Mouse (Mus musculus) left cerebral cortex, postnatal 10 days (tissue): ENCODE data around the gene Lrfn2. TPM values are rescaled to one million over a fixed set of nuclear protein-coding genes. Genes with fewer than 3 reads are reported as not detected.

ENCODE experiments used
- DNase-seq, 2 experiments: peaks; one replicate each; pipeline ENCODE4 v3.0.0; 2021 to 2022; ENCODE audit warnings: low spot score in 2 of 2, mixed read lengths in 1 of 2; ENCODE audit errors: extremely low spot score in 1 of 2
- intact Hi-C: fragments of 180-260 bp; cut with DNase I; formaldehyde crosslinking; loops from one replicate; pipeline ENCODE4 v1.15.1; 2025
- total RNA-seq, 2 experiments: library from RNA; stranded (reverse); gene quantifications; 2 replicates each; pipeline ENCODE4 v1.2.3; 2021

Lrfn2 gene
- total RNA-seq, 2 experiments from 2014 or later: 39.2 to 42.5 TPM

DNA sequence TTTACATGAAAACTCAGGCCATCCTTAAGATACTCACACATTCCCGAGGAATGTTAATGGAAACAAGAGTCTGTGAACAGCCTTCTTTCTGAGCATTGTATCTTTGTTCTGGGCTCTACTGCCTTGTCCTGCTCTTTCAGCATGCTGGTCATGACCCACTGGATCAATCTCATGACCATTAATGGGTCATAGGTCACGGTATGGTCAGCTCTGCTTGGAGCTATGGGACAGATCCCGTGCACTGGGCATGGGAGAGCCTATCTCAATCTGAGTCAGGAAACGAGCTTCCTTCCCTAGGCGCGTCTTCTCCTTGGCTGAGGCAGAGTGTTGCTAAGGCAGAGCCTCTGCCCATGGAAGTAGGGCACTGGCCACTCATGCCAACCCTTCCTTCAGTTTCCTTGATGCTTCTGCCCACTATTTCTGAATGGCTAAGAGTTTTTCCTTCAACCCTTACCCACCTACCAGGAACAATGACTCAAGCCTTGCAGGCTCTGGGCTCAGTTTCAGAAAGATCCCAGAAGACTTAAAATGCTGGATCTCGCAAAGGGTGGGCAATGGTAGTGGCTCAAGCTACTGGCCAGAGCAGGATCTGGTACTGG, 24.0 kb downstream of the Lrfn2 start:
- no peak for DNase-seq

DNA sequence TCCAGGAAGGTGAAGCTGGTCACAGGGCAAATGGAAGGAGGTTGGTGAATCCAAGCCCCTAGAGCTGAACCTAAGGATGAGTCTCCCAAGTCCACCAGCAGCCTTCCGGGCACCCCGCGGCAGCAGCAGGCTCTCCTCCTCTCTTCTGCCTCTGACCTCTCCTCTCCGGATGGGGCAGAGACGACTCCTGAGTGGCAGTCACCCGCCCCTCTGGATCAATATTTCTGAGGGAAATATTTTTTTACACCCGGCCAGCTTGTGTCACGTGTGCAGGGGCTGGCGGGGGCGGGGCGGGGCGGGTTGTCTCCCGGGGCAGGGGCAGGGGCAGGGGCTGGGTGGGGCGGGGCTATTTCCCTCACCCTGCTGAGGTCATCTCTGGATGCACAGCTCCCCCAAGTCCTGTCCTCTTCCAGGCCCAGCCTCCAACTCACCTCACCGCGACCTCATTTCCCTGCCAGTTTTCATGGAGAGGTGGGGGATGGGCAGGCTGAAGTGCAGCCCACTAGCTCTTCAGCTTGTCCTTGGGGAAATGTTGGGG, 28.1 kb downstream of the Lrfn2 start:
- no peak for DNase-seq
- intact Hi-C loops: no loop called here

More for the DNA sequence above, 24.0 kb downstream of the Lrfn2 start:
- intact Hi-C loops: no loop called here

DNA sequence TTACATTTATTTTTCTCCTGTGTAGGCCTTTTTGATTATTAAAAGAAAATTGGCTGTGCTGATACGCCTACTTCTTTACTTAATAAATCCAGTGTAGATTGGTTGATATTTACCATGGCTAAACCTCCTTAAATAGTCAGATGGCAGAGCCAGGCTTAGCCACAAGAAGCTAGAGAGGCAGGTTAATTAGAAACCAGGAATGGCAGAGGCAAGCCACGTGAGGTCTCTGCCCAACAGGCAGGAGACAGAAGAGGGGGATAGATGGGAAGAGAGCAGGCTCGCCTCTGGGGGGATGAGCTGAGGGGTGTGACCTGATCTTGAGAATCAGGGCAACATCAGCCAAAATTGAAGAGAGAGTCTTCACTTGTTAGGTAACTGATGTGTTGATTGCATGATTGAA, 30.5 kb downstream of the Lrfn2 start:
- DNase-seq: no peak
- intact Hi-C loops: no loop called here

DNA sequence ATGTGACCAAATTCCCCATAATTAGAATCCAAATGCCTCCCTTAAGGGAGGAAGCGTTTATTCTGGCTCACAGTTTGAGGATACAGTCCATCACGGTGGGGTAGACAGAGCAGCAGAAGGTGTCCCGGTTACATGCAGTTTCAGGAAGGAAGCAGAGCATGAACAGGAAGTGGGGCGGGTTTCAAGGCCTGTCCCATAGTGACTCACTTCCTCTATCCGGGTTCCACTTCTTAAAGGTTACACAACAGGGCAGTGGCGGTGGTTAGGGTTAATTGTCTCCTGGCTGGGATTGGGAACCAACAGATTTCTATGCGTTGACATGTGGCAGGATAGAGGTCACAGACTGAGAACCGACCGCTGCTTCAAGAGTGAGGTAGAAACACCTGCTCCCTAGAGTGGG, 31.6 kb downstream of the Lrfn2 start:
- intact Hi-C loops: no loop called here
- DNase-seq: no peak

DNA sequence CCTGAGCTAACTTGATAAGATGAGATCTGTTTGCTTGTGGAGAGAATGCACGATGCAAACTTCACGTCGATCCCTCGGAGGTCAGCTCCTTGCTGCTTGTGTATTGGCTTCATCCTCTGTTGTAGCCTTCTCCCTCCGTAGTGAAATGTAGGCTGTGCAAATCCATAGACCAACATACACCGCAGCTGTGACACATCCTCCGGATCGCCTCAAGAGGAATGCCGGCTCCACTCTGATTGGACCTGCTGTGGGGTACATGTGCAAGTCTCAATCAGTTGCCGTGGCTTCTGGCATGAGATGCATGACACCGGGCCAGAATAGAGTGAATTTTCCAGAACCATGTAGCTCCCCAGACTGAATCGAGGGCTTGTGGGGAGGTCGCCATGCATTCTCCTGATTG, 36.1 kb downstream of the Lrfn2 start:
- no peak for DNase-seq
- intact Hi-C loops: no loop called here

DNA sequence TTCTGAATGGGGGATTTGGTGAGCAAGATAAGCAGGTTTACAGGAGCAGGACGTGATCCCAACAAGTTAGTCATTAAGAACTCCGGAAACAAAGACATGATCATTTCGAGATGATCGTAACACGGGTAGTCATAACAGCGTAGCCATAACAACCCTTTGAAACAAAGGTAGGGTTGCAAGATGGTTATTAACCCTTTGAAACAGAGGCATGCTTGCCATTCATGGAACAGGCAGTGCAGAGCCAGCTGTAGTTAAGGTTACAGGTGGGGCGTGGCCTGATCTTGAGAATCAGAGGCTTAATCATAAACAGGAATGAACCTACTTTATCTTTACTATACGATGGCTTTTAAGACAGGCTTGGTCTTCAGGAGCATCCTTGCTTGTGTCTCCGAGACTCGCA, 39.1 kb downstream of the Lrfn2 start:
- DNase-seq: no peak
- intact Hi-C loops: no loop called here

DNA sequence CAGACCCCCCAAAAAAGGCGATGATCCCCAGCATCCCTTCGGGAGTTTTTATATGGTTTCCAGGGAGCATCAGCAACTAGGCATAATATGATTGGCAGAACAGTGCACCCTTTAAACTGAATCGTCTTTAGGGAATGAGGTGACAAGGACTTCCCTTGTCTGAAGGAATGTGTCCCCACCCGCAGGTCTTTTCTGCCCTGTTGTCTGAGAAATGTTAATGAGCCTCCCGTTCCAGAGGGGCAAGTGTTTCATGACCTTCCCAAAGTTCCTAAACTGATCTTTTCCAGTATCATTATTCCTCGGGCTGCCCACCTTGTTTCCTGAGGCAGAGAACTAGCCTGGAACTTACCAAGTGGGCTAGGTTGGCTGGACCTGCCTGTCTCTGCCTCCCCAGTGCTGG, 40.7 kb downstream of the Lrfn2 start:
- intact Hi-C loops: no loop called here
- DNase-seq: no peak

DNA sequence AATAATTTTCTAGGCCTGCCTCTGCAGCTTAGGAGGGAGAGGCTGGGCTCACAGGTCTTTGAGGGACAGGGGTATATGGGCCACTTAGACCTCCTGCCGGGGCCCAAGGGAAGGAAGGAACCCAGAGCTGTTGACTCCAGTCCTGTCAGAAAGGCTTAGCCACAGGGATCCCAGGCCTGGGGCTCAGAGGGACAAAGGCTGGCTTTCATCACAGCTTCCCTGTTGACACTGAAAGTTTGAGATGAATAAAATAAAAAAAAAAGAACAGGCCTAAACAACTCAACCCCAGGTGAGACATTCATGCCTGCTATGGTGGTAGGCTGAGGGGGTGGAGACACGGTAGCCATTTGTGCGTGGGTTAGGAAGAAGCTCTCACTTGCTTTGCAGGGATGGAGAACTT, 41.2 kb downstream of the Lrfn2 start:
- intact Hi-C loops: no loop called here
- DNase-seq: no peak

DNA sequence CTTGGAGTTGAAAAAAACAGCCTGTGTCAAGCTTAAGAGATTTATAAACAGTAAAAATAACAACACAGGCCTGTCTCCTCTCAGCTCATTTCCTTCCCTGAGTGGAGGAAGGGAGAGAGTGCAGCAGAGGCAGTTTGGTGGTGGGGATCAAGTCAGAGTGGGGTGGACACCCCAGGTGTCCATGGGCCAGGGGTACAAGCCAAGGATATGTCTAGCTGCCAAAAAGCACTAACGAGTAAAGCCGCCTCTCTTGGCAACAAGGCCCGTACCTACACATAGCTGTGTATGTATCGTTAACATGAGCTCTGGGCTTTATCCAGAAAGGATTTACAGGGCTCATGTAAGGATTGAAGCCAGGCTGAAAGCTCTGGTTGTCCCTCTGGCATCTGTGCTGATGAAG, 42.9 kb downstream of the Lrfn2 start:
- intact Hi-C loops: no loop called here
- DNase-seq: no peak

DNA sequence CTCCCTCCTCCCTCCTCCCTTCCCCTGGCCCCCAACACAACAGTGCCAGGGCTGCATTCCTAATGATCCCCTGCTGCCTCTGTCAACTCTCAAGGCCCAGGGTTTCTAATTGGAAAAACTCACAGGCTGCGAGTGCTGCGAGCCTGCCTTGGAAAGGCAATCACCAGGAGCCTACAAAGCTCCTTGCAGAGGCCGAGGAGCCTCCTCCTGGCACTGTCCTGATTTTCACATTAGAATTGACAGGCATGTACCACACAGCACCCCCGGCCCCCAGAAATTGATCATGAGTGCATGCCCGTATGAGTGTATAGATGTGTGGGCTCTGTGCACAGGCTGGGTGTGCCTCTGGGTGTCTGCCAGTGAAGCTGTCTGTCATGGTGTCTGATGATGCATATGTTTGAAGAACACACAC, 44.4 kb downstream of the Lrfn2 start:
- intact Hi-C loops: no loop called here
- peak; percentile 46 to 61 for DNase-seq

DNA sequence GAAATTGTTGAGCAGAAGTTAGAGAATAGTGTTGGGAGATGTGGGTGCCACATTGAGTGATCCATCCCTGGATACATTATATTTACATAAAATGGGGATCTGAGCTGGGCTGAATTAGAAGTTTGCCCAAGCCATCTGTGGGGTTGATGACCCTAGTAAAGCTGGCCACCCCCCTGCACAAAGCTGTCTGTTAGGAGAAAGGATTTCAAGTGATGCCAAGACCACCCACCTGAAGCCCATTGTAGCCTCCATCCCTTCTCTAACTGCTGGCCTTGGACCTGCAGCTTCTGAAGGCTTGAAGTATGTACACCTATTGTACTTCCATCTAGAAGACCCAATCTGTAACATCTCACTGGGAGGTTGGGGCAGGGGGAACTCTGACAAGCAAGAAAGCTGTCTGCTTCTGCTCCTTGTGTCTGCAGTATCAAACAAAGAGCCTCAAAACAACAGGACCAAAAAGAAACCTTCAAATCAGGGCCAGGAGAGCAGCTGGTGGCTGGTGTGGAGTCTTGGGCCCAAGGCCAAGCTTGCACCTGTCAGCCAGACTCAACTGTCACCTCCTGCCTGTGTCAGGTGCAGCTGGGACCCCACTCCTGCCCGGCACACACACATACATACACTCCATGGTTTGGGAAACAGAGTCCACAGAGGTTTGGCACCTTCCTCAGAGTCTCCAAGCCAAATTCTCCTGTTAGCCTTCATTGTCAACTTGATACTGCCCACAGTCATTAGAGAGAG, 63.2 kb downstream of the Lrfn2 start:
- no peak for DNase-seq

DNA sequence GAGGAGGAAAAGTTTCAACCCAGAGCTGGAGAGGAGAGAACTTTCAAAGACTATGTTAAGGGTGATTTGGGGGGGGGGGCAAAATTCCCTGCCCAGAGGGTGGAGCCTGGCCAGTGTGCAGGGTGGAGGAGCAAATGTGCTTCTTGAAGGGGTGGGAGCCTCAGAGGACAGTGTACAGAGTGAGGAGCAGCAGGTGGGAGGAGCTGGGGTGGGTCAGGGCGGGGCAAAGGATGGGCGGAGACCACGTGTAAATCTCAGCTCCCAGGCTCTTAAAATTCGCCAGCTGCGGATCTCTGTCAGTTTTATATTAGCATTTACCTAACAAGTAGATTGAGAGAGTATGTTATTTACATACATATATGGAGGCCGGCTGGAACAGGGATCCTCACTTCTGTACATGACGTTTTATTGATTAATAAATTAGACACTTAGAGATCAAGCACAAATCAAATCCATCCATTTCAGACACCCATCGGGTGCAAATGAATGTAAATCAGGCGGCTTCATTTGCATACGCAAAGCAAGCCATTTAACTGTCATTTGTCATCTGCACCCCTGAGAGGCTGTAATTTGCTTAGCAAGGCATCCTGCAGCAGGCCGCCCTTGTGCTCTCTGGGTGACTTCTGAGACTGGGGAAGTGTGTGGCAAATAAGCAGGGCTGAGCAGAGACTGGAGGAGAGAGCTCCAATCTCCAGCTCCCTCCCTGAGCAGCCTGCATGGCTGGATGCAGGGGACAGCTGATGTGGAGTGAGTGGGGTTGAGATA, 67.5 kb downstream of the Lrfn2 start:
- intact Hi-C loops: no loop called here
- DNase-seq: no peak

More for the DNA sequence above, 63.2 kb downstream of the Lrfn2 start:
- intact Hi-C loops: no loop called here

DNA sequence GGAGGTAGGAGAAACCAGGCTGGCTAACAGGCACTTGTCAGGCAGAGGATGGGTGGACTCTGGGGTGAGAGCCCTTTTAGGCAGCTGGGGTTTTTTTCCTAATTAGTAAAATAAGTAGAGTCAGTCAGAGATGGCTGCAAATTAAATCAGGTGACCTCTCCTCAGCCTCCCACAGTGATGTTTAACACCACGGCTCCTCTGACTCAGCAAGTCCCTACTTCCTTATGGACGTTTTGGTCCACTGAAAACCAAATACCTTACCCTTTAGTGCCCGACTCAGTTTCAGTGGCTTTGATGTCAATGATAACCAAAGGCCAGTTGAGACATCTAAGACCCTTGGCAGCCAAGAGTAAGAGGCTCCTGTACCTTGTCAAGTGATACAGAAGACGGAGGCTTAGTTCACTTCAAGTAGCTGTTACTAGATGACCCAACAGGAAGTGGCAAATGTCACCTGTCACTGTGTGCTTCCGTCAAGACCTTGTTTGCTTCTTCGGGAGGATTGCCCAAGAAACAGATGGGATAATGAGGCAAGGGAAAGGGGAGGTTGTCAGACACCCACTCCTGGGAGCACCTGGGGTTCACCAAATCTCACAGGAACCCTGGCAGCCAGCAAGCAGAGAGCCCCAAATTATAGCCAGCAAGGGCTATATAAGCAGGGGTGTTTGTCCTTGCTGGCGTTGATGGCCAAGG, 77.3 kb downstream of the Lrfn2 start:
- intact Hi-C loops: no loop called here
- no peak for DNase-seq

DNA sequence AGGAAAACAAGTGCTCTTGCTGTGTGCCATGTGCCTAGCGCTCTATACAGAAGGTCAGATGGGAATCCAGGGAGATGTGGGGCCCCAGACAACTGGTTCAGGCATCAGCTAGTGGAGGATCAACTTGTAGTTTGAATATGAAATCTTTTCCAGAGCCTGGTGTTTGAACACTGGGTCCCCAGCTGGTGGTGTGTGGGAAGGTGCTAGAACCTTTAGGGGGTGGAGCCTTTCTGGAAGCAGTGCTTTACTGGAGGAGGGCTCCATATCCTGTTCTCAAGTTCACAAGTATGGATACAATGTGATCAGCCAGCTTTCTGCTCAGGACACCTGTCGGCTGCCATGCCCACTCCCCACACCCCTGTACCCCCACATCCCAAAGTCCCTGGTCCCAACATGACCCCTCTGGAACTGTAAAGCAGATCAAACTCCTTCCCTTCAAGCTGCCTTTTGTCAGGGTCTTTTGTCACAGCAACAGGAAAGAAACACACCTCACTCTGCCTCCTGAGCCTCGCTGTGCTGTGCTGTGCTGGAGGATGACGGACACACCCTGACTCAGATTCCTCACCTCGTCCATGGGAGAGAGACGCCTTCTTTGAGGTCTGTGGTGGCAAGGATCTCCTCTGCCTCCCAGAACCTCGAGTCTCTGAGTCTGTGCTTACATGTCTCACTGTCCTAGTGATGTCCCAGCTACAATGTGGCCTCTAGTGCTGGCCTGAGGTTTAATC, 81.9 kb downstream of the Lrfn2 start:
- intact Hi-C loops: no loop called here
- no peak for DNase-seq

DNA sequence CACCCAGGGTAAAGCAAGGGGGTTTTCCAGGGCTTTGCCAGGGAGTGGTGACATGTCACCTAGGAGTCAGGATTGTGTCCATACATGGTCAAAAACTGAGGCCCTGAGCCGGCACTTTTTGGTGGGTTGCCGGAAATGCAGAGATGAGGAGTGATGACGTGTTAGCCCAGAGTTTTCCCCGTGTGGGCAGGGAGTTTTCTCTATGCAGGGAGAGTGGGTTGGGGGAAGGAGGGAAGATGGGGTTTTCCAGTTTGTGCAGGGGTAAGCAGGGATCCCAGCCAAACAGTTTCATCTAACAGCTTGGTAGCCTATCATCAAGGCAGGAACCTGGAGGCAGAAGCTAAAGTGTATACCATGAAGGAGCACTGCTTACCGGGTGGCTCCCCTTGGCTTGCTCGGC, 83.2 kb downstream of the Lrfn2 start:
- intact Hi-C loops: no loop called here
- DNase-seq: no peak

DNA sequence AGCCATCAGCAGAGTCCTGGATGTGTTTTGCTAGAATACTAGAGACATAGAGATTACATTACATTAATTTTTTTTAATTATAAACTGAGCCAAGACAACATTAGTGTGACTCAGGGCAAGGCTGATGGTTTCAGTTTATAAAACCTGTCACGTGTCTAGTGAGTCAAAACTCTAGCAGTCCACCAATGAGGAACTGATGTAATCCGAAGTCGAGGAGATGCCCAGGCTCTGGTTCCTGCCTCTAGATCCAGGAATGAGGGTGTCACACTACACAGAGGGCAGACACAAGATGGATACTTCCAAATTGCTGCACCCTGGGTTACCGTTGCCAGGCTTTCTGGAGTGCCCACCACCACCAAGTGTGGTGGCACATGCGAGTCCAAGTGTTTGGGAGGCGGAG, 84.0 kb downstream of the Lrfn2 start:
- intact Hi-C loops: no loop called here
- no peak for DNase-seq

DNA sequence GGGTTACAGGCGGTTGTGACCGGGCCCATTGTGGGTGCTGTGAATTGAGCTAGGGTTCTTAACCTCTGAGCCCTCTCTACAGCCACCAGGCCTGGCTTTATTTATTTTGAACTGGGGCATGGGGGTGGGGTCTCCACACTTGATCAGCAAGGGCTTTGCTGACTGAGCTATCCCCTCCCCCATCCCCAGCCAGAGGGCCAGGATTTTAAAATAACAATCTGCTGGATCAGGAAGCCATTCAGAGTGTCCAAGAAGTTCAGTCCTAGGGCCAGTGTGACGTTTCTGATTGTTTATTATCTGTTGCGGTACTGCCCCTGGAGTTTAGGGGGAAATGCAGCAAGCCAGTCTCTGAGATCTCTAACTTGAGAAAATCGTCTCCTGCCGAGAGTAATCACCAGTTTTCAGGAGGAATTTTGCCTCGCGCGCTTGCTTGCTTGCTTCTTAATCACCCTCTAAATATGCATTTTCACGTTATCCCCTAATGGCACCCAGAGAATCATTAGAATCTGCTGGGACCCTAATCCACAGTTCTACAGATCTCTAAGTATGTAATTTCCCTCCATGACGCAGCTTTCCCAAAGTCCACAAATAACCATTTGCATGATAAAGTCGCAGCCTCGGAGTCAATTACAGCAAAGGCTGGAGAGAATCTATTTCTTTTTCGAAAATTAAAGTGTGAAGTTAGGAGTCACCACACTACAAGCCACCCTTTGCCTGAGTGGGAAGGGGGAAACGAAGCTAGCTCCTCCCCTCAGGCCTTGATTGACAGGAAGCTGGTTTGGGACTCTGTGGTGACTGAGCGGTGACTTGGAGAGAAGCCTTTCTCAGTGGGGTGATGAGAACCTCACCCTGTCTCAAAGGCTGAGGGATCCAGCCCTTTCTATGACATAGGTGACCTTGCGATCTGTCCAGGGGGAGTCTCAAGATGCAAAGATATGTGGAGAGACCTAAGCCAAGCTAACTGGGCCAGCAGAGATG, 85.5 kb downstream of the Lrfn2 start:
- intact Hi-C loops: no loop called here
- DNase-seq: no peak
